Mouse (Mus musculus) heart, embryonic 10.5 days (tissue): ENCODE measurements around the gene Fcer2a. TPM values are rescaled to one million over a fixed set of nuclear protein-coding genes. Genes with fewer than 3 reads are reported as not detected.

Source experiments
- DNase-seq: peaks from one replicate; pipeline ENCODE4 v3.0.0-alpha.2; 2017; ENCODE audit warnings: low spot score
- H3K27ac ChIP-seq: fragments of 300-500 bp; sonication (generic); 2 replicates; pipeline ENCODE4 v1.5.1; 2016; ENCODE audit warnings: mild to moderate bottlenecking
- H3K27me3 ChIP-seq: fragments of 300-500 bp; sonication (generic); 2 replicates; pipeline ENCODE4 v1.6.1; 2016; ENCODE audit warnings: mild to moderate bottlenecking; ENCODE audit not compliant: poor library complexity, insufficient read depth, severe bottlenecking
- H3K36me3 ChIP-seq: fragments of 300-500 bp; sonication (generic); 2 replicates; pipeline ENCODE4 v1.6.1; 2016; ENCODE audit warnings: mild to moderate bottlenecking, moderate library complexity
- H3K4me1 ChIP-seq: fragments of 300-500 bp; sonication (generic); 2 replicates; pipeline ENCODE4 v1.6.1; 2016; ENCODE audit warnings: mild to moderate bottlenecking
- H3K4me3 ChIP-seq: fragments of 300-500 bp; sonication (generic); 2 replicates; pipeline ENCODE4 v1.5.1; 2016; ENCODE audit warnings: mild to moderate bottlenecking, moderate library complexity
- H3K9me3 ChIP-seq: fragments of 300-500 bp; sonication (generic); 2 replicates; pipeline ENCODE4 v1.6.1; 2016; ENCODE audit warnings: mild to moderate bottlenecking, moderate library complexity
- WGBS: fragments of 180-500 bp; shearing (Covaris S2); methylation state at CpG from one replicate; pipeline ENCODE4 v1.1.7; 2016; 5-methylcytosine and 5-hydroxymethylcytosine counted together
- polyA plus RNA-seq: library from polyadenylated mRNA; unstranded; fragments of >200 nt; fragmentation: Nextera tagmentation; extraction: Ambion mirVana; gene quantifications from 2 replicates; pipeline ENCODE4 v1.2.1, GENCODE M21; 2016

Fcer2a gene
- polyA plus RNA-seq = 0.12 and 0.24 TPM in 2 replicates

- Histone ChIP-seq H3K36me3 (no peaks in the 10 kb centered on the region), H3K27ac (no peak within 1 kb of the TSS), H3K4me3 (no peak within 1 kb of the TSS), H3K27me3 (no peaks in the 10 kb centered on the region; the same call in 1 of the 2 replicates), H3K9me3 (no peaks in the 10 kb centered on the region), H3K4me1 (no peaks in the 10 kb centered on the region)
- no peak for DNase-seq
- WGBS = 76% methylated on average over 3 of the region's 3 CpGs
Measured at GRCm38 (mm10) chr8:3694121-3694520, at the start of gene Fcer2a. TSS of gene Fcer2a (minus strand) at chr8:3694175.

DNA sequence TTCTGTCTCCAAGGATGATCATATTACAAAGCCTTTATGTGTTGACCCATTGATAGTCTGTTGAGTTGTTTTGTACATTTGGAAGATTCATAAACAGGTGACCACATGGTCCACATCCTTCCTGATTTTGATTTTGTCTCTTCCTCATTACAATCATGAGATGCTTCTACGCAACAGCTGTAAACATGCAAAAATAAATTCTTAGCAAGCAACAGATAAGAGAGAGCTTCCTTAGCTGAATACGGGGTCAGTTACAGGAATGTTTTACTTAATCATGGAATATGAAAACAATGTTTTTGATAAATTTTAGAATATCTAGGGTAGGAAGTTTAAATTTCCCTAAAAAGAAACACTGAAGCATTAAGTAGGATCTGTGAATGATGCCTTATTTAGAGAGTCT is 43.0 kb upstream of the Fcer2a start:
- Histone ChIP-seq H3K36me3 (no peaks in the 10 kb centered on the region), H3K4me1 (no peaks in the 10 kb centered on the region), H3K27ac (no peak overlapping the region), H3K4me3 (no peak overlapping the region), H3K27me3 (no peaks in the 10 kb centered on the region), H3K9me3 (no peaks in the 10 kb centered on the region)
- DNase-seq = no peak
- 88% methylated on average over 2 of the region's 2 CpGs for WGBS

GRCm38 (mm10) chr8:3735599-3735998 is 41.6 kb upstream of the Fcer2a start:
- Histone ChIP-seq H3K36me3 (no peaks in the 10 kb centered on the region), H3K9me3 (no peaks in the 10 kb centered on the region)
- 70% methylated on average over 2 of the region's 2 CpGs for WGBS

DNA sequence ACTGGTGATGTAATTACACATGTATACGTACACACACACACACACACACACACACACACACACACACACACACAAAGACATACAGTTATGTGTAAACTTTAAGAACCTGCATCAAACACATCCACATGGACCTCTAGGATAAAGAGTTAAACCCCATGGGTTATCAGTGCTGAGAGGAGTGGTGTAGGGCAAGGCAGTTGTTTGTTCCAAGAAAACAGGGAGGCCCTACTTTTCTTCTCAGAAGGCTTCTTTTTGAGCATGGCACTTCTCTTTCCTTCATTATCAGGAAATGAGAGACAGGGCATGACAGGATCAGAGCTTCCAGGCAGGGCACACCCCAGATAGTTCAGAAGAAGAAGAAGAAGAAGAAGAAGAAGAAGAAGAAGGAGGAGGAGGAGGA is 40.1 kb upstream of the Fcer2a start:
- no peaks in the 10 kb centered on the region for H3K36me3 ChIP-seq
- H3K4me3 ChIP-seq = no peak overlapping the region
- no peaks in the 10 kb centered on the region for H3K4me1 ChIP-seq
- 0 out of 2 replicates have a peak, but pooled peaks cover 2% of the 10 kb centered on the region for H3K9me3 ChIP-seq
- no peak for DNase-seq
- H3K27ac ChIP-seq = no peak overlapping the region
- WGBS = 42% methylated on average over 1 of the region's 1 CpGs
- no peaks in the 10 kb centered on the region for H3K27me3 ChIP-seq

More at GRCm38 (mm10) chr8:3735599-3735998, 41.6 kb upstream of the Fcer2a start:
- no peaks in the 10 kb centered on the region for H3K4me1 ChIP-seq
- DNase-seq = no peak
- H3K4me3 ChIP-seq = no peak overlapping the region
- H3K27ac ChIP-seq = no peak overlapping the region
- H3K27me3 ChIP-seq = no peaks in the 10 kb centered on the region

DNA sequence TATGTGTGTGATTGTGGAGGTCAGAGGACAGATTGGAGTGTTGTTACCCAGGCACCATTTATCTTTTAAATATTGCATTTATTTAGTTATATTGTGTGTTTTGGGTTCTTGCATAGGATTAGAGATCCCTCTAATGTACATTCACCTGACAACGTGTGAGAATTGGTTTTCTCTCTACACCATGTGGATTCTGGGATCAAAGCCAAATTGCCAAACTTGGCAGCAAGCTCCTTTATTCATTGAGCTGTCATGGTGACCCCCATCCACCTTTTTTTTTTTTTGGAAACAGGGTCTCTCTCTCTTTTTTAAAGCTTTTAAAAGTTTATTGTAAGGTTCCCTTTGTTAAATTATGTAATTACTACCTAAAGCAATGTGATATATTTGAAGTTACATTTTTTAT is 27.1 kb upstream of the Fcer2a start:
- no peaks in the 10 kb centered on the region for H3K27me3 ChIP-seq
- no peaks in the 10 kb centered on the region for H3K9me3 ChIP-seq
- no peak overlapping the region for H3K27ac ChIP-seq
- whole genome bisulfite sequencing = 59% methylated on average over 1 of the region's 1 CpGs
- H3K4me3 ChIP-seq = no peak overlapping the region
- no peaks in the 10 kb centered on the region for H3K36me3 ChIP-seq
- H3K4me1 ChIP-seq = peaks cover 7% of the 10 kb centered on the region; the same call in 1 of the 2 replicates
- no peak for DNase-seq

DNA sequence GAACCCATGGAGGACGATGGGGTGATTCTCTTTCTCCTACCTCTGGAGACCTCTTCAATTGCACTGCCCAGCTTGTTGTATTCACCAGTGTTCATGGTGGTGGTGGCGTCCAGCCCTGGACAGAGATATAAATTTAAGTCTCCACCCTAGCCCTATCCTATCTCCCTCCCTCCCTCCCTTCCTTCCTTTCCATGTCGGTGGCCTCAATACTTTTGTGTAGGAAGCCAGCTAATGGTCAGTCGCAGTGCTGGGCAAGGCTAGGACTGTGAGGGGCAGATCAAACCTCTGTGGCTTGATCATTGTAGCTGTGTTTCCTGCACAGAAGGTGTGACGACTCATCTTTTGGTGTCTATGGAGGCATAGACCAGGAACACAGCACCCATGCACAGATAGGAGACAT is 26.6 kb upstream of the Fcer2a start, which contains the start of gene Clec4g:
Gene Clec4g, minus strand, starts transcription at position 101 of the 400 bp plus-strand sequence.
- WGBS = 62% methylated on average over 5 of the region's 5 CpGs
- Histone ChIP-seq H3K27me3 (no peaks in the 10 kb centered on the region), H3K4me3 (no peak within 1 kb of the TSS), H3K4me1 (peaks cover 7% of the 10 kb centered on the region; the same call in 1 of the 2 replicates), H3K27ac (no peak within 1 kb of the TSS), H3K36me3 (no peaks in the 10 kb centered on the region), H3K9me3 (no peaks in the 10 kb centered on the region)
- DNase-seq = no peak

GRCm38 (mm10) chr8:3718559-3718958 is 24.6 kb upstream of the Fcer2a start:
- WGBS = 16% methylated on average over 14 of the region's 14 CpGs
- peak; percentile 87 for DNase-seq
- no peaks in the 10 kb centered on the region for H3K27me3 ChIP-seq
- H3K9me3 ChIP-seq = no peaks in the 10 kb centered on the region
- H3K4me3 ChIP-seq = peak overlapping the region; percentile 18; the same call in 1 of the 2 replicates
- no peaks in the 10 kb centered on the region for H3K36me3 ChIP-seq
- H3K27ac ChIP-seq = no peak overlapping the region
- peaks cover 7% of the 10 kb centered on the region; the same call in 1 of the 2 replicates for H3K4me1 ChIP-seq

DNA sequence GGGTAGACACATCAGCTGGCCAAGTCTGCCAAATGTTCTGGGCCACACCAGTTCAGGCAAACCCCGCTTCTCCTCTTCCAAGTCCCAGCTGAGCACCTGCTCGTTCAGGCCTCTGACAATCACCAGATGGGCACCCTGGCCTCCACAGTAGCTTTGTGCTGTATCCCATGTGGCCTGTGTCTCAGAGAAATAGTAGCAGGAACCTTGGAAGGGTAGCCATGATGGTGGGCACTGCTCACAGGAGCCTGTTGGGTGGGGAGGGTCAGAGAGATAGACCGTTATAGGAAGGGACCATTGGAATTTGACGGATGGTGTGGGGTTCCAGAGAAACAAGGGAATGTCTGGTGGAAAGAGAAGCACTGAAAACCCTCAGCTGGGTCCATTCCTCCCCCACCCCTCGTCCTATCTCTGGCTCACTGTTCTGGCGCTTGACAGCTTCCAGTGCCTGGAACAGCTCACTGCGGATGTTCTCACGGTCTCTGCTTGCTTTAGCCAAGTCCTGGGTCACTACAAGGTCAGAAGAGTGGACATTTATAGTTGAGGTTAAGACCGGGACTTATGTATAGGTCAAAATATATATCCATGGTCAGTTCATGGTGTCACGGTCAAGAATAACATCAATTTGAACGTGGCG is 23.5 kb upstream of the Fcer2a start:
- H3K27ac ChIP-seq = peak overlapping the region; percentile 53; the same call in 1 of the 2 replicates
- H3K27me3 ChIP-seq = no peaks in the 10 kb centered on the region
- WGBS = 52% methylated on average over 12 of the region's 12 CpGs
- H3K9me3 ChIP-seq = no peaks in the 10 kb centered on the region
- peaks cover 7% of the 10 kb centered on the region; the same call in 1 of the 2 replicates for H3K4me1 ChIP-seq
- no peak for DNase-seq
- H3K4me3 ChIP-seq = no peak overlapping the region
- no peaks in the 10 kb centered on the region for H3K36me3 ChIP-seq

- no peaks in the 10 kb centered on the region for H3K27me3 ChIP-seq
- H3K27ac ChIP-seq = no peak overlapping the region
- H3K4me3 ChIP-seq = no peak overlapping the region
- DNase-seq = no peak
- H3K4me1 ChIP-seq = peaks cover 7% of the 10 kb centered on the region; the same call in 1 of the 2 replicates
- H3K9me3 ChIP-seq = no peaks in the 10 kb centered on the region
- 35% methylated on average over 2 of the region's 2 CpGs for WGBS
- no peaks in the 10 kb centered on the region for H3K36me3 ChIP-seq
Measured at GRCm38 (mm10) chr8:3711646-3712045, 17.7 kb upstream of the Fcer2a start.

DNA sequence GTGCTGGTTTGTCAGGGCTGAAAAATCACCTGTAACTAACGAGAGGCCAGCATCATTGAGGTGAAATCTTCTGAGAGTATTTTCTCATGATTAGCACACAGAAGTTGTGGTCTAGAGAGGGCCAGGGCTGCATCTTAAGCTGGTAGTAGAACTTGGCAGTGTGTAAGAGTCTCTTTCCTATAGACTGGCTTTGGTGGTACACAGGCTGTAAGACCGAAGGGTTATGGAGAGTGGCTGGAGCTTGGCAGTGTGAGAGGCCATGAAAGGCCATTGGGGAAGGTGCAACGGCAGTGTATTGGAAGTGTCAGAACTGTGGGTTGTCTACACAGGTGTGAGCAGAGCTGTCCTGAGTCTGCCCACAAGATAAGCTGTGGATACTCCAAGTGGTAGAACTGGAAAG is 16.3 kb upstream of the Fcer2a start:
- WGBS = 82% methylated on average over 3 of the region's 3 CpGs
- Histone ChIP-seq H3K4me1 (peaks cover 7% of the 10 kb centered on the region; the same call in 1 of the 2 replicates), H3K4me3 (no peak overlapping the region), H3K27ac (no peak overlapping the region), H3K9me3 (no peaks in the 10 kb centered on the region), H3K27me3 (no peaks in the 10 kb centered on the region), H3K36me3 (no peaks in the 10 kb centered on the region)
- no peak for DNase-seq

DNA sequence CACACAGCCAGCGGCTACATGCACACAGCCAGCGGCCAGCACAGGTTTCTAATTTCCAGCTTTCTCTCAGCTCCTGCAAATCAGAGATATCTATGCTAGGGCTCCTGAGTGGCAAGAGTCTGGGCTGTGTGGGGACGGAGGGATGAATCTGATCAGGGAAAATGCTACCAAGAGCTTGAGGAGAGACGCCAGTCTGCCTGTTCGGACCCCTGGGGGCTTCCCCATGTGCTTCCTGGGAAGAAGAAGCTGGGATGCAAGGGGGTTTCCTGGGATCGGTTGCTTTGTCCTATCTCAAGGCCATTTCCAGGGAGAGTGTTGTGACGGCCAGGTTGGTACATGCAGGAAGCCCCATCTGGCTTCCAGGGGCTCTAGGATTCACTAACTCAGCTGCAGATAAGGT is 13.6 kb upstream of the Fcer2a start:
- no peaks in the 10 kb centered on the region for H3K9me3 ChIP-seq
- H3K27me3 ChIP-seq = no peaks in the 10 kb centered on the region
- H3K27ac ChIP-seq = no peak overlapping the region
- no peaks in the 10 kb centered on the region for H3K36me3 ChIP-seq
- no peak for DNase-seq
- no peak overlapping the region for H3K4me3 ChIP-seq
- 66% methylated on average over 7 of the region's 7 CpGs for WGBS
- peaks cover 7% of the 10 kb centered on the region; the same call in 1 of the 2 replicates for H3K4me1 ChIP-seq

DNA sequence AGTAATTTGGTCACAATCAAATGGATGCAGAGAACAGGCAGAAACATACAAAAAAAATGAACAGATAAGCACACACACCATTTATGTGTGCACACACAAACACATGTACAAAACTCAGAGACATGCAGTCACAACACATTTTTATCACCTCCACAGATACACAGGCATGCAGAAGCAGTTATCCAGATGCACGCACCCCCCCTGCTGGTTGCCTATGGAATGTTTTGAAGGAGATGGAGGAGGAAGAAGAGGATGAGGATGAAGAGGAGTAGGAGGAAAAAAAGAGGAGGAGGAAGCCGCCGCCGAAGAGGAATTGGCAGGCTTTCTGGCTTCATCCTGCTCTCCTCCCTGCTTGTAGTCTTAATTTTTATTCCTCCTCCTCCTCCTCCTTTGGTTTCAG is 11.7 kb upstream of the Fcer2a start:
- Histone ChIP-seq H3K4me1 (peaks cover 7% of the 10 kb centered on the region; the same call in 1 of the 2 replicates), H3K36me3 (no peaks in the 10 kb centered on the region), H3K27ac (no peak overlapping the region), H3K9me3 (no peaks in the 10 kb centered on the region), H3K27me3 (no peaks in the 10 kb centered on the region), H3K4me3 (no peak overlapping the region)
- 61% methylated on average over 4 of the region's 4 CpGs for WGBS
- no peak for DNase-seq

DNA sequence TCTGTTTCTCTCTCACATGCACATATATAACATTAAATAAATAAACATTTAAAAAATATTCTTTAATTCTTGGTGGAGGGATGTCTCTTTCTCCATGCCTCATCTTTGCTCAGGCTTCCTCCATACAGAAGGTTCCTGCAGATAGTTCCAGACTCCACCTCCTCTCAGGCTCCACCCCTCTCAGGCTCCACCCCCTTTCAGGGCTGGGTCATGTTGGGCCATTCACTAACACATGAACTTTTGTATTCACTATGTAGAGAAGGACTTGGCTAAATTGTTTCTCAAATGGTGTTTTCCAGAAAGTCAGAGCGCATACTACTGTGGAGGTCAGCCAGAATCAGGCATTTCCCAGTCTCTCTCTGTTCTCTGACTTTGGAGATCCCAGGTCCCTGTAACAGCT is 7.5 kb upstream of the Fcer2a start:
- WGBS = 91% methylated on average over 1 of the region's 1 CpGs
- Histone ChIP-seq H3K27ac (no peak overlapping the region), H3K4me3 (no peak overlapping the region), H3K4me1 (no peaks in the 10 kb centered on the region), H3K36me3 (no peaks in the 10 kb centered on the region), H3K9me3 (no peaks in the 10 kb centered on the region), H3K27me3 (no peaks in the 10 kb centered on the region; the same call in 1 of the 2 replicates)
- no peak for DNase-seq
